Mouse (Mus musculus) midbrain, embryonic 11.5 days (tissue): ENCODE results near the gene Avpr1b. TPM values are rescaled to one million over a fixed set of nuclear protein-coding genes. Genes with fewer than 3 reads are reported as not detected.
"Not testable (repeated sequence)": the region's sequence is repeated elsewhere in the genome, so short reads cannot be mapped to it uniquely, and the experiment has no call there.

ENCODE experiments used
- ATAC-seq: fragments of 200-750 bp; cut with Nextera tagmentation; 2 replicates; pipeline ENCODE4 v1.8.0; 2017; ENCODE audit warnings: moderate TSS enrichment, moderate library complexity; ENCODE audit not compliant: low FRiP score
- DNase-seq: peaks from one replicate; pipeline ENCODE4 v3.0.0; 2015; ENCODE audit warnings: low spot score; ENCODE audit errors: missing footprints
- H3K27ac ChIP-seq: fragments of 300-500 bp; sonication (generic); 2 replicates; pipeline ENCODE4 v1.5.1; 2014; ENCODE audit warnings: low read depth, low read length
- H3K27me3 ChIP-seq: fragments of 300-500 bp; sonication (generic); 2 replicates; pipeline ENCODE4 v1.6.1; 2014; ENCODE audit warnings: mild to moderate bottlenecking, low read length, moderate library complexity, mixed read lengths; ENCODE audit not compliant: control insufficient read depth, insufficient read depth
- H3K36me3 ChIP-seq: fragments of 300-500 bp; sonication (generic); 2 replicates; pipeline ENCODE4 v1.6.1; 2014; ENCODE audit warnings: mild to moderate bottlenecking, low read length, moderate library complexity, mixed read lengths; ENCODE audit not compliant: control insufficient read depth, insufficient read depth
- H3K4me1 ChIP-seq: fragments of 300-500 bp; sonication (generic); 2 replicates; pipeline ENCODE4 v1.6.1; 2014; ENCODE audit warnings: low read length; ENCODE audit not compliant: control insufficient read depth, insufficient read depth
- H3K4me2 ChIP-seq: fragments of 300-500 bp; sonication (generic); 2 replicates; pipeline ENCODE4 v1.6.1; 2014; ENCODE audit warnings: mild to moderate bottlenecking, moderate library complexity
- H3K4me3 ChIP-seq: fragments of 300-500 bp; sonication (generic); 2 replicates; pipeline ENCODE4 v1.5.1; 2014; ENCODE audit warnings: low read depth, low read length
- H3K9ac ChIP-seq: fragments of 300-500 bp; sonication (generic); 2 replicates; pipeline ENCODE4 v1.6.1; 2014; ENCODE audit warnings: low read length
- H3K9me3 ChIP-seq: fragments of 300-500 bp; sonication (generic); 2 replicates; pipeline ENCODE4 v1.6.1; 2016; ENCODE audit warnings: low read length; ENCODE audit not compliant: control insufficient read depth
- WGBS: fragments of 180-500 bp; shearing (Covaris S2); extraction: QIAGEN DNeasy Blood & Tissue Kit; methylation state at CpG from one replicate; pipeline ENCODE4 v1.1.7; 2014; 5-methylcytosine and 5-hydroxymethylcytosine counted together
- polyA plus RNA-seq: library from polyadenylated mRNA; unstranded; fragments of >200 nt; fragmentation: Nextera tagmentation; extraction: Ambion mirVana; gene quantifications from 2 replicates; pipeline ENCODE4 v1.2.1, GENCODE M21; 2014

The Avpr1b gene
- polyA plus RNA-seq = not detected in 2 replicates

GRCm38 (mm10) chr1:131598905-131599304 is at the start of gene Avpr1b:
Gene Avpr1b (plus strand): TSS chr1:131599239.
- Histone ChIP-seq H3K4me1 (no peaks in the 10 kb centered on the region), H3K9ac (no peak within 1 kb of the TSS), H3K27ac (no peak within 1 kb of the TSS), H3K27me3 (no peaks in the 10 kb centered on the region), H3K36me3 (no peaks in the 10 kb centered on the region), H3K4me2 (no peak within 1 kb of the TSS), H3K4me3 (no peak within 1 kb of the TSS), H3K9me3 (no peaks in the 10 kb centered on the region)
- ATAC-seq (no peak), DNase-seq (no peak)
- 48% methylated on average over 12 of the region's 12 CpGs for WGBS

DNA sequence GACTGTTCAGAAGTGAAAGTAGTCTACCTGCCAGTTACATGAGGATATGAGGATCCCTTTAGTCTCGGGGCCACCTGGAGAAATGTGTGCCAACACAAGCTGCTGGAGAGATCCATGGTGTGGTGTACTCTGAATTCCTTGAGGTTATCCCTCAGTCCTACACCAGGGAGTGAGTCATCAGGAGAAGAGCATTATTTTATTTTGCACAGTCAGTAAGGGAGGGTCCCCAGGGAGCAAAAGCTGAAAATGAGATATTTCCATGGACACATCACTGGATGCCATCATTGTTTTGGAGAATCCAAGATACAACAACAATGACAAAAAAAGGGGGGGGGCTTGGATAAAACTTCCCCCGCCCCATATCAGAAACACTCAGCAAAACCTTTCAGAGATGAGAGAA is 47.1 kb upstream of the Avpr1b start:
- ATAC-seq (no peak), DNase-seq (no peak)
- Histone ChIP-seq H3K4me2 (no peak overlapping the region), H3K9ac (no peak overlapping the region), H3K9me3 (no peaks in the 10 kb centered on the region), H3K4me3 (no peak overlapping the region), H3K27me3 (no peaks in the 10 kb centered on the region), H3K27ac (no peak overlapping the region), H3K4me1 (0 out of 2 replicates have a peak, but pooled peaks cover 7% of the 10 kb centered on the region), H3K36me3 (no peaks in the 10 kb centered on the region)
- WGBS = 91% methylated on average over 2 of the region's 2 CpGs

- H3K27ac ChIP-seq = no peak overlapping the region
- no peak overlapping the region for H3K4me2 ChIP-seq
- ATAC-seq (no peak), DNase-seq (no peak)
- no peaks in the 10 kb centered on the region for H3K36me3 ChIP-seq
- no peak overlapping the region for H3K9ac ChIP-seq
- 0 out of 2 replicates have a peak, but pooled peaks cover 7% of the 10 kb centered on the region for H3K4me1 ChIP-seq
- no peaks in the 10 kb centered on the region for H3K9me3 ChIP-seq
- no peaks in the 10 kb centered on the region for H3K27me3 ChIP-seq
- H3K4me3 ChIP-seq = no peak overlapping the region
These were observed 45.6 kb upstream of the Avpr1b start for GRCm38 (mm10) chr1:131553428-131553827.

- Histone ChIP-seq H3K4me2 (peak overlapping the region; percentile 15), H3K4me1 (0 out of 2 replicates have a peak, but pooled peaks cover 3% of the 10 kb centered on the region), H3K9ac (peak overlapping the region; percentile 52), H3K27me3 (no peaks in the 10 kb centered on the region), H3K9me3 (no peaks in the 10 kb centered on the region), H3K36me3 (no peaks in the 10 kb centered on the region), H3K4me3 (no peak overlapping the region), H3K27ac (no peak overlapping the region)
- WGBS = 21% methylated on average over 13 of the region's 13 CpGs
- ATAC-seq = peak; percentile 95
- peak; percentile 93 for DNase-seq
These were observed 43.8 kb upstream of the Avpr1b start for GRCm38 (mm10) chr1:131555042-131555812.

- H3K4me1 ChIP-seq = no peaks in the 10 kb centered on the region
- no peak for ATAC-seq
These were observed 38.5 kb upstream of the Avpr1b start for GRCm38 (mm10) chr1:131560500-131560899.

GRCm38 (mm10) chr1:131562081-131562480 is 37.0 kb upstream of the Avpr1b start:
- DNase-seq (no peak), ATAC-seq (no peak)
- Histone ChIP-seq H3K36me3 (no peaks in the 10 kb centered on the region), H3K27me3 (no peaks in the 10 kb centered on the region), H3K9ac (no peak overlapping the region), H3K9me3 (no peaks in the 10 kb centered on the region), H3K4me2 (no peak overlapping the region), H3K4me1 (no peaks in the 10 kb centered on the region), H3K4me3 (no peak overlapping the region), H3K27ac (no peak overlapping the region)
- 95% methylated on average over 2 of the region's 2 CpGs for WGBS

More at GRCm38 (mm10) chr1:131560500-131560899, 38.5 kb upstream of the Avpr1b start:
- Histone ChIP-seq H3K4me2 (no peak overlapping the region), H3K9me3 (no peaks in the 10 kb centered on the region), H3K36me3 (no peaks in the 10 kb centered on the region), H3K9ac (no peak overlapping the region), H3K27me3 (no peaks in the 10 kb centered on the region), H3K27ac (no peak overlapping the region), H3K4me3 (no peak overlapping the region)
- DNase-seq = no peak

DNA sequence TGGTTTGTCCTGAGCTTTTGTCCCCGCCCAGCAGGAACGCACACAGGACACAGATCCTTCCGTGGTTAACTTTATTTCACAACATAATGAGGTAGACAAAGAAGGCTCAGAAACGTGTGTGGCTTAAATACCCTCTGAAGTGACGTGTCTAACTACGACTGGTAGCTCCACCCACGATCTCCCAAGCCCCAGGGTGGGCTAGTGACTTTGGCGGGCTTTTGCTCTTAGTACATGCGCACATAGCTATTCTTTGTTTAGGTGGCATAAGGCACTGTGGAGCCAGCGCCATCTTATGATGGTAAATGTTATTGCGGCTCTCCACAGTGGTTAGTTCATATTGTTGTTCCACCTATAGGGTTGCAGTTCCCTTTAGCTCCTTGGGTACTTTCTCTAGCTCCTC is 33.0 kb upstream of the Avpr1b start:
- H3K4me2 ChIP-seq, H3K9me3 ChIP-seq, H3K9ac ChIP-seq, H3K4me3 ChIP-seq, H3K27ac ChIP-seq, H3K36me3 ChIP-seq, H3K27me3 ChIP-seq, H3K4me1 ChIP-seq: not testable (repeated sequence)
- 33% methylated on average over 11 of the region's 11 CpGs for WGBS
- DNase-seq (peak; percentile 86), ATAC-seq (peak; percentile 70)

DNA sequence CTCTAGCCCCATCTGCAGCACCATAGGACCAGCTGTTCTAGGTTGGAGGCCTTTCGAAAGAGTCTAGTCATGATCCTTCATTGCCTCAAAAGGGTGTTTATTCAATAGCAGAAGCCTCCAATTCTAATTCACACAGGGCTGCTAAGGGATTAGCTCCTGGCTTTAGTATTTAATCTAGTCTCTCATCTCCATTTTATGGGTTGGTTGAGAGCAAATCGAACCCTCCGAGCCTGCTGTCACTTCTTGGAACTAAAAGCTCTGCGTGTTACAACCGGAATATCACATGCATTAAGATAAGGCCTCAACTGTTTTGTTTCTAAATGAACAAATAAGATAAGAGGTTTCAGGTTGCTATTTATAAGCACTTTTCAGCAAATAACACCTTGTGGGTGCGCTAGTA is 29.3 kb upstream of the Avpr1b start:
- WGBS = 89% methylated on average over 6 of the region's 6 CpGs
- no peak overlapping the region for H3K4me3 ChIP-seq

GRCm38 (mm10) chr1:131570391-131570790 is 28.6 kb upstream of the Avpr1b start:
- Histone ChIP-seq H3K4me3 (no peak overlapping the region), H3K27me3 (no peaks in the 10 kb centered on the region), H3K4me1 (no peaks in the 10 kb centered on the region), H3K9me3 (no peaks in the 10 kb centered on the region), H3K36me3 (no peaks in the 10 kb centered on the region), H3K9ac (no peak overlapping the region), H3K4me2 (no peak overlapping the region), H3K27ac (no peak overlapping the region)
- WGBS = 99% methylated on average over 4 of the region's 4 CpGs
- ATAC-seq = no peak
- DNase-seq = no peak

More for the DNA sequence above, 29.3 kb upstream of the Avpr1b start:
- H3K27me3 ChIP-seq = no peaks in the 10 kb centered on the region
- H3K4me2 ChIP-seq = no peak overlapping the region
- no peak for DNase-seq
- H3K9ac ChIP-seq = no peak overlapping the region
- no peak overlapping the region for H3K27ac ChIP-seq
- ATAC-seq = no peak
- H3K36me3 ChIP-seq = no peaks in the 10 kb centered on the region
- H3K4me1 ChIP-seq = no peaks in the 10 kb centered on the region
- no peaks in the 10 kb centered on the region for H3K9me3 ChIP-seq
